Mouse (Mus musculus): ENCODE results near the gene Cntn5.

Cntn5 gene

GRCm38 (mm10) chr9:10269342-10269741 lies 635.2 kb downstream of the Cntn5 start:
- DNase-seq (ENCODE audit: low read depth, low spot score): no peak
- Histone ChIP-seq H3K27me3 (ENCODE audit: control insufficient read depth, insufficient read depth, low read length, poor library complexity, severe bottlenecking) (no peaks in the 10 kb centered on the region), H3K36me3 (ENCODE audit: control insufficient read depth, insufficient read depth, low read length, poor library complexity, severe bottlenecking) (no peaks in the 10 kb centered on the region)

GRCm38 (mm10) chr9:10268836-10269235 lies 635.7 kb downstream of the Cntn5 start:
- Histone ChIP-seq H3K27me3 (ENCODE audit: control insufficient read depth, insufficient read depth, low read length, poor library complexity, severe bottlenecking) (no peaks in the 10 kb centered on the region), H3K36me3 (ENCODE audit: control insufficient read depth, insufficient read depth, low read length, poor library complexity, severe bottlenecking) (no peaks in the 10 kb centered on the region)
- no peak for DNase-seq (ENCODE audit: low read depth, low spot score)

- no peaks in the 10 kb centered on the region for H3K27me3 ChIP-seq (ENCODE audit: control insufficient read depth, insufficient read depth, low read length, poor library complexity, severe bottlenecking)
- H3K36me3 ChIP-seq (ENCODE audit: control insufficient read depth, insufficient read depth, low read length, poor library complexity, severe bottlenecking): no peaks in the 10 kb centered on the region
- no peak for DNase-seq (ENCODE audit: low read depth, low spot score)
These were observed 639.0 kb downstream of the Cntn5 start for GRCm38 (mm10) chr9:10265616-10266015.

- no peaks in the 10 kb centered on the region for H3K27me3 ChIP-seq (ENCODE audit: control insufficient read depth, insufficient read depth, low read length, poor library complexity, severe bottlenecking)
- no peak for DNase-seq (ENCODE audit: low read depth, low spot score)
- H3K36me3 ChIP-seq (ENCODE audit: control insufficient read depth, insufficient read depth, low read length, poor library complexity, severe bottlenecking): no peaks in the 10 kb centered on the region
These were observed 671.2 kb downstream of the Cntn5 start for GRCm38 (mm10) chr9:10233364-10233763.

GRCm38 (mm10) chr9:10232066-10232465 lies 672.5 kb downstream of the Cntn5 start:
- Histone ChIP-seq H3K27me3 (ENCODE audit: control insufficient read depth, insufficient read depth, low read length, poor library complexity, severe bottlenecking) (no peaks in the 10 kb centered on the region), H3K36me3 (ENCODE audit: control insufficient read depth, insufficient read depth, low read length, poor library complexity, severe bottlenecking) (no peaks in the 10 kb centered on the region)
- no peak for DNase-seq (ENCODE audit: low read depth, low spot score)

- no peak for DNase-seq (ENCODE audit: low read depth, low spot score)
These were observed 673.6 kb downstream of the Cntn5 start for GRCm38 (mm10) chr9:10230973-10231372.

GRCm38 (mm10) chr9:10229716-10230115 lies 674.9 kb downstream of the Cntn5 start:
- no peaks in the 10 kb centered on the region for H3K36me3 ChIP-seq (ENCODE audit: control insufficient read depth, insufficient read depth, low read length, poor library complexity, severe bottlenecking)
- H3K27me3 ChIP-seq (ENCODE audit: control insufficient read depth, insufficient read depth, low read length, poor library complexity, severe bottlenecking): no peaks in the 10 kb centered on the region
- no peak for DNase-seq (ENCODE audit: low read depth, low spot score)

More at GRCm38 (mm10) chr9:10230973-10231372, 673.6 kb downstream of the Cntn5 start:
- H3K36me3 ChIP-seq (ENCODE audit: control insufficient read depth, insufficient read depth, low read length, poor library complexity, severe bottlenecking): no peaks in the 10 kb centered on the region
- no peaks in the 10 kb centered on the region for H3K27me3 ChIP-seq (ENCODE audit: control insufficient read depth, insufficient read depth, low read length, poor library complexity, severe bottlenecking)

- no peak for DNase-seq (ENCODE audit: low read depth, low spot score)
- Histone ChIP-seq H3K36me3 (ENCODE audit: control insufficient read depth, insufficient read depth, low read length, poor library complexity, severe bottlenecking) (no peaks in the 10 kb centered on the region), H3K27me3 (ENCODE audit: control insufficient read depth, insufficient read depth, low read length, poor library complexity, severe bottlenecking) (no peaks in the 10 kb centered on the region)
These were observed 678.6 kb downstream of the Cntn5 start for GRCm38 (mm10) chr9:10226013-10226412.

GRCm38 (mm10) chr9:10186063-10186462 lies 718.5 kb downstream of the Cntn5 start:
- no peak for DNase-seq (ENCODE audit: low read depth, low spot score)
- H3K36me3 ChIP-seq (ENCODE audit: control insufficient read depth, insufficient read depth, low read length, poor library complexity, severe bottlenecking): no peaks in the 10 kb centered on the region
- H3K27me3 ChIP-seq (ENCODE audit: control insufficient read depth, insufficient read depth, low read length, poor library complexity, severe bottlenecking): no peaks in the 10 kb centered on the region

GRCm38 (mm10) chr9:10170526-10170925 lies 734.0 kb downstream of the Cntn5 start:
- Histone ChIP-seq H3K36me3 (ENCODE audit: control insufficient read depth, insufficient read depth, low read length, poor library complexity, severe bottlenecking) (no peaks in the 10 kb centered on the region), H3K27me3 (ENCODE audit: control insufficient read depth, insufficient read depth, low read length, poor library complexity, severe bottlenecking) (no peaks in the 10 kb centered on the region)
- no peak for DNase-seq (ENCODE audit: low read depth, low spot score)

GRCm38 (mm10) chr9:10121350-10122057 lies 783.1 kb downstream of the Cntn5 start:
- Histone ChIP-seq H3K36me3 (ENCODE audit: control insufficient read depth, insufficient read depth, low read length, poor library complexity, severe bottlenecking) (no peaks in the 10 kb centered on the region), H3K27me3 (ENCODE audit: control insufficient read depth, insufficient read depth, low read length, poor library complexity, severe bottlenecking) (no peaks in the 10 kb centered on the region)
- no peak for DNase-seq (ENCODE audit: low read depth, low spot score)

- Histone ChIP-seq H3K36me3 (ENCODE audit: control insufficient read depth, insufficient read depth, low read length, poor library complexity, severe bottlenecking) (no peaks in the 10 kb centered on the region), H3K27me3 (ENCODE audit: control insufficient read depth, insufficient read depth, low read length, poor library complexity, severe bottlenecking) (no peaks in the 10 kb centered on the region)
- DNase-seq (ENCODE audit: low read depth, low spot score): no peak
These were observed 788.0 kb downstream of the Cntn5 start for GRCm38 (mm10) chr9:10116581-10116980.

GRCm38 (mm10) chr9:10109156-10109555 lies 795.4 kb downstream of the Cntn5 start:
- Histone ChIP-seq H3K36me3 (ENCODE audit: control insufficient read depth, insufficient read depth, low read length, poor library complexity, severe bottlenecking) (no peaks in the 10 kb centered on the region), H3K27me3 (ENCODE audit: control insufficient read depth, insufficient read depth, low read length, poor library complexity, severe bottlenecking) (no peaks in the 10 kb centered on the region)
- DNase-seq (ENCODE audit: low read depth, low spot score): no peak

GRCm38 (mm10) chr9:10107861-10108260 lies 796.7 kb downstream of the Cntn5 start:
- no peak for DNase-seq (ENCODE audit: low read depth, low spot score)
- H3K27me3 ChIP-seq (ENCODE audit: control insufficient read depth, insufficient read depth, low read length, poor library complexity, severe bottlenecking): no peaks in the 10 kb centered on the region
- H3K36me3 ChIP-seq (ENCODE audit: control insufficient read depth, insufficient read depth, low read length, poor library complexity, severe bottlenecking): no peaks in the 10 kb centered on the region

- no peaks in the 10 kb centered on the region for H3K36me3 ChIP-seq (ENCODE audit: control insufficient read depth, insufficient read depth, low read length, poor library complexity, severe bottlenecking)
- DNase-seq (ENCODE audit: low read depth, low spot score): no peak
- H3K27me3 ChIP-seq (ENCODE audit: control insufficient read depth, insufficient read depth, low read length, poor library complexity, severe bottlenecking): no peaks in the 10 kb centered on the region
These were observed 802.6 kb downstream of the Cntn5 start for GRCm38 (mm10) chr9:10101812-10102440.
